Mouse (Mus musculus): ENCODE results near the gene 1700123O20Rik. TPM values are rescaled to one million over a fixed set of nuclear protein-coding genes. Genes with fewer than 3 reads are reported as not detected.

Gene 1700123O20Rik
- polyA plus RNA-seq (2012; rRNA removed) = 64.6 and 76.7 TPM in 2 replicates

GRCm38 (mm10) chr14:54686063-54686521 lies at the start of gene 1700123O20Rik:
Gene 1700123O20Rik, plus strand, starts transcription at chr14:54686216.
- DNase-seq (ENCODE audit: low read depth) = peak; percentile 97
- no peak; the same call in 1 of the 2 replicates for TF ChIP-seq POLR2A (IDR thresholded peaks at IDR 0.05; ENCODE audit: borderline replicate concordance, extremely low read depth, insufficient read depth, insufficient read length, poor library complexity, severe bottlenecking)
- TF ChIP-seq CTCF (IDR thresholded peaks at IDR 0.05; ENCODE audit: borderline replicate concordance, extremely low read depth, insufficient read depth, insufficient read length) = peak; percentile 49; the same call in 1 of the 2 replicates

DNA sequence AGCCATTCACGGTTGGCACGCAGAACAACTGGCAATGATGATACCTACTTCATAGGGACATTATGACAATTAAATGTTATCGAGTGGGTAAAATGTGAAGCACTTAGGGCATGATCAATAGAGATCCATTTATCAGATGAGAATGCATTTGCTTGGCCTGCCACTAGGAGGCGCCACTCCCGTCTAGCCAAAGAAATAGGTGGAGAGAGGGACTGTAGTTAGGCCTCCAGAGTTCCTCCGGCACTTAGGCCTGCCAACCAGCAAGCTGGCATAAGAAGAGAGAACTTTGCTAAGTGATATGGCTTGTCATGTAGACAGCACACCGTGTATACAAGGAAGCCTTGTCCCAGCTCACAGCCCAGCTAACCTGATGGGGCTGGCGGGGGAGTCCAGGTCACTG lies 49.1 kb upstream of the 1700123O20Rik start:
- TF ChIP-seq POLR2A (IDR thresholded peaks at IDR 0.05; ENCODE audit: borderline replicate concordance, extremely low read depth, insufficient read depth, insufficient read length, poor library complexity, severe bottlenecking) (no peak), CTCF (IDR thresholded peaks at IDR 0.05; ENCODE audit: borderline replicate concordance, extremely low read depth, insufficient read depth, insufficient read length) (peak; percentile 88)
- DNase-seq (ENCODE audit: low read depth) = peak; percentile 53

- no peak for TF ChIP-seq POLR2A (IDR thresholded peaks at IDR 0.05; ENCODE audit: borderline replicate concordance, extremely low read depth, insufficient read depth, insufficient read length, poor library complexity, severe bottlenecking)
- no peak for TF ChIP-seq CTCF (IDR thresholded peaks at IDR 0.05; ENCODE audit: borderline replicate concordance, extremely low read depth, insufficient read depth, insufficient read length)
- DNase-seq (ENCODE audit: low read depth) = no peak
Measured at GRCm38 (mm10) chr14:54638210-54638609, 47.8 kb upstream of the 1700123O20Rik start.

DNA sequence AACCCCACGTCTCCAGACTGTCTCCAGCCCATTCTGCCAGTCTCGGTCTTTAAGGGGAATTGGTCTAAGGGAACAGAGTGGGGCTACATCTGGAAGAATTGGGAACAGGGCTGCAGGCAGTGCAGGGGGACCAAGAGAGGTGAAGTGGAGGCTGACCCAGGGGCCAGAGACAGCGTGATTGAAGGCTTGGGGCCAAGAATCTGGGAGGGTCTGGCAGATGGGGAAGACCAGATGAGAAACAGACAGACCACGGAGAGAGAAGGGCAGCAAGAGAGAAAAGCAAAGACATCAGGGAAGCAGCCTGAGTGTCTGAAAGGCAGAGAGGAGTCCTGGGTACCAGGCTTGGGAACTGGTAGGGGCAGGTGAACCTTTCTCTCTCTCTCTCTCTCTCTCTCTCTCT lies 45.9 kb upstream of the 1700123O20Rik start:
- no peak for DNase-seq (ENCODE audit: low read depth)
- no peak for TF ChIP-seq POLR2A (IDR thresholded peaks at IDR 0.05; ENCODE audit: borderline replicate concordance, extremely low read depth, insufficient read depth, insufficient read length, poor library complexity, severe bottlenecking)
- TF ChIP-seq CTCF (IDR thresholded peaks at IDR 0.05; ENCODE audit: borderline replicate concordance, extremely low read depth, insufficient read depth, insufficient read length) = no peak

GRCm38 (mm10) chr14:54640946-54641304 lies 45.1 kb upstream of the 1700123O20Rik start, which contains the start of gene Gm17606:
Gene Gm17606, plus strand, starts transcription at chr14:54640952.
- no peak for DNase-seq (ENCODE audit: low read depth)
- TF ChIP-seq CTCF (IDR thresholded peaks at IDR 0.05; ENCODE audit: borderline replicate concordance, extremely low read depth, insufficient read depth, insufficient read length) = no peak
- no peak for TF ChIP-seq POLR2A (IDR thresholded peaks at IDR 0.05; ENCODE audit: borderline replicate concordance, extremely low read depth, insufficient read depth, insufficient read length, poor library complexity, severe bottlenecking)

DNA sequence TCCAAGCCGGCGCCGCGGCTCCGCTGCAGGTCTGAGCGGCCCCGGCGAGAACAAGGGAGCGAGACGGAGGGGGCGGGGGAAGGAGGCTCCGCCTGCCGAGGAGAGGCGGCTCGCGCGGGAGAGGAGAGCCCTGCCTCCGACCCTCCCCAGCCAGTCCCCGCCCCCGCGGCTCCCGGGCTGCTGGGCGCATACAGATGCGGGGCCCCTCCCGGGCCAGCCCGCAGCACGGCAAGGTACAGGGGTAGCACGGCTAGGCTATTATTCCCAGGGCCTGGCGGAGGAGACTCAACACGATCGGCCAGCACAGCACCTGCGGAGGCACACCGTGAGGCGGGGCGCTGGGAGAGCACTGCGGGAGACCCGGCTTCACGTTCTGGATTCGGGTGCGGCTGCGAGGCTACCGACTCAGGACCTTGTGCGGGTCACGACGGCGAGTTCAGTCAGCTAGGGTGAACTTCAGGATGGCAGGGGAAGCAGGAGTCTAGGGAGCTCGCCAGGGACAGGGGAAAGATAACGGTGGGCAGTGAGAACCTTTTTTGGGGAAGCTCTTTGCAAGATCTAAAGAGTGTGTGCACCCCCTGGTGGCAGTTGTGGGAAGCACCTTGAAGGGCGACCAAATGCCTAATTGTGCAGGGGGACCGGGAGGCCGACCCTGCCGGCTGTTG lies 44.6 kb upstream of the 1700123O20Rik start, which contains the start of gene Cdh24:
Cdh24 (minus strand) TSS at position 60 of the 665 bp plus-strand sequence.
- DNase-seq (ENCODE audit: low read depth) = peak; percentile 94
- TF ChIP-seq POLR2A (IDR thresholded peaks at IDR 0.05; ENCODE audit: borderline replicate concordance, extremely low read depth, insufficient read depth, insufficient read length, poor library complexity, severe bottlenecking) (peak; percentile 77), CTCF (IDR thresholded peaks at IDR 0.05; ENCODE audit: borderline replicate concordance, extremely low read depth, insufficient read depth, insufficient read length) (peak; percentile 93)

GRCm38 (mm10) chr14:54642224-54642944 lies 43.6 kb upstream of the 1700123O20Rik start:
- TF ChIP-seq CTCF (IDR thresholded peaks at IDR 0.05; ENCODE audit: borderline replicate concordance, extremely low read depth, insufficient read depth, insufficient read length) (no peak), POLR2A (IDR thresholded peaks at IDR 0.05; ENCODE audit: borderline replicate concordance, extremely low read depth, insufficient read depth, insufficient read length, poor library complexity, severe bottlenecking) (no peak)
- DNase-seq (ENCODE audit: low read depth) = no peak

GRCm38 (mm10) chr14:54643011-54643410 lies 43.0 kb upstream of the 1700123O20Rik start:
- TF ChIP-seq POLR2A (IDR thresholded peaks at IDR 0.05; ENCODE audit: borderline replicate concordance, extremely low read depth, insufficient read depth, insufficient read length, poor library complexity, severe bottlenecking) = no peak
- no peak for TF ChIP-seq CTCF (IDR thresholded peaks at IDR 0.05; ENCODE audit: borderline replicate concordance, extremely low read depth, insufficient read depth, insufficient read length)
- DNase-seq (ENCODE audit: low read depth) = no peak

DNA sequence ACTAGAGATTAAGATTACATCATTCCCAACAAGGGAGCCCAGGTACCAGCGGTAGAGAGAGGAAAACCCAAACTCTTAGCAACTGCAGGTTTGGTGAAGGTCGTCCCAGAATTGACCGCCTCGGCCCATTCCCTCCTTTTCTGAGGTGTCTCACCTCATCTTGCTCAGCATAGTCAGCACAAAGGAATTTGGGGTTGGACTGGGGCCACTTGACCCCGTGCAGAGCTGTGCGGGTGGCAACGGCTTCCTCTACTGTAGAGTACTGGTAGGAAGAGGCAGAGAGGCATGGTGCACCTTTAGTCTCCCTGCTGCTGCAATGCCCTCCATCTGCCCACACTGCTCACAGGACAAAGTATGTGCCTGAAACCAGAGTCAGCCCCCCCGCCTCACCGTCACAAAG lies 41.7 kb upstream of the 1700123O20Rik start:
- TF ChIP-seq POLR2A (IDR thresholded peaks at IDR 0.05; ENCODE audit: borderline replicate concordance, extremely low read depth, insufficient read depth, insufficient read length, poor library complexity, severe bottlenecking) (no peak), CTCF (IDR thresholded peaks at IDR 0.05; ENCODE audit: borderline replicate concordance, extremely low read depth, insufficient read depth, insufficient read length) (no peak)
- no peak for DNase-seq (ENCODE audit: low read depth)

- TF ChIP-seq CTCF (IDR thresholded peaks at IDR 0.05; ENCODE audit: borderline replicate concordance, extremely low read depth, insufficient read depth, insufficient read length) = no peak
- no peak for TF ChIP-seq POLR2A (IDR thresholded peaks at IDR 0.05; ENCODE audit: borderline replicate concordance, extremely low read depth, insufficient read depth, insufficient read length, poor library complexity, severe bottlenecking)
- no peak for DNase-seq (ENCODE audit: low read depth)
Measured at GRCm38 (mm10) chr14:54646455-54646854, 39.6 kb upstream of the 1700123O20Rik start.

GRCm38 (mm10) chr14:54646898-54647636 lies 38.9 kb upstream of the 1700123O20Rik start:
- TF ChIP-seq CTCF (IDR thresholded peaks at IDR 0.05; ENCODE audit: borderline replicate concordance, extremely low read depth, insufficient read depth, insufficient read length) = no peak
- no peak for TF ChIP-seq POLR2A (IDR thresholded peaks at IDR 0.05; ENCODE audit: borderline replicate concordance, extremely low read depth, insufficient read depth, insufficient read length, poor library complexity, severe bottlenecking)
- no peak for DNase-seq (ENCODE audit: low read depth)
